Mouse (Mus musculus) brain, embryonic 18.5 days (tissue): ENCODE data around the gene Hmg20a.
A peak's percentile ranks its signal among the peaks of the same experiment; 100 is the strongest.

Source experiments
- DNase-seq: peaks from one replicate; pipeline ENCODE4 v3.0.0-alpha.2; 2012; ENCODE audit warnings: low read depth, low spot score

Hmg20a gene

GRCm38 (mm10) chr9:56439699-56440098 is 21.3 kb downstream of the Hmg20a start:
- no peak for DNase-seq

- peak; percentile 32 for DNase-seq
These were observed 33.2 kb downstream of the Hmg20a start for GRCm38 (mm10) chr9:56451570-56451969.

GRCm38 (mm10) chr9:56453038-56453815 is 34.8 kb downstream of the Hmg20a start:
- no peak for DNase-seq

- no peak for DNase-seq
These were observed 38.0 kb downstream of the Hmg20a start for GRCm38 (mm10) chr9:56456426-56456825.

- DNase-seq: no peak
These were observed 42.6 kb downstream of the Hmg20a start for GRCm38 (mm10) chr9:56460987-56461386.

GRCm38 (mm10) chr9:56462606-56463005 is 44.2 kb downstream of the Hmg20a start:
- DNase-seq: no peak

GRCm38 (mm10) chr9:56463046-56463445 is 44.6 kb downstream of the Hmg20a start:
- no peak for DNase-seq

- DNase-seq: no peak
These were observed 45.5 kb downstream of the Hmg20a start for GRCm38 (mm10) chr9:56463686-56464515.

- DNase-seq: no peak
These were observed 46.6 kb downstream of the Hmg20a start for GRCm38 (mm10) chr9:56464863-56465654.

- no peak for DNase-seq
These were observed 47.8 kb downstream of the Hmg20a start for GRCm38 (mm10) chr9:56466251-56466650.

GRCm38 (mm10) chr9:56469656-56470055 is 51.2 kb downstream of the Hmg20a start:
- no peak for DNase-seq

GRCm38 (mm10) chr9:56470291-56470690 is 51.9 kb downstream of the Hmg20a start:
- no peak for DNase-seq

GRCm38 (mm10) chr9:56478975-56479647 is 60.7 kb downstream of the Hmg20a start:
- DNase-seq: no peak

GRCm38 (mm10) chr9:56482623-56483022 is 64.2 kb downstream of the Hmg20a start:
- no peak for DNase-seq

GRCm38 (mm10) chr9:56485423-56485822 is 67.0 kb downstream of the Hmg20a start:
- no peak for DNase-seq

GRCm38 (mm10) chr9:56486158-56486557 is 67.7 kb downstream of the Hmg20a start:
- DNase-seq: no peak

- no peak for DNase-seq
These were observed 69.2 kb downstream of the Hmg20a start for GRCm38 (mm10) chr9:56487651-56488050.

GRCm38 (mm10) chr9:56492391-56492790 is 74.0 kb downstream of the Hmg20a start:
- DNase-seq: no peak

GRCm38 (mm10) chr9:56492916-56493315 is 74.5 kb downstream of the Hmg20a start:
- no peak for DNase-seq

- no peak for DNase-seq
These were observed 76.7 kb downstream of the Hmg20a start for GRCm38 (mm10) chr9:56495088-56495487.

- DNase-seq: no peak
These were observed 77.4 kb downstream of the Hmg20a start for GRCm38 (mm10) chr9:56495795-56496232.
